Mouse (Mus musculus) cortical plate, adult 2 months (tissue): ENCODE data around the gene Szt2. TPM values are rescaled to one million over a fixed set of nuclear protein-coding genes. Genes with fewer than 3 reads are reported as not detected.

Source experiments
- H3K27ac ChIP-seq: fragments of 200-500 bp; 2 replicates; pipeline ENCODE4 v1.5.1; 2012; ENCODE audit warnings: low read length, control low read depth, inconsistent platforms; ENCODE audit not compliant: insufficient read depth
- H3K4me1 ChIP-seq: fragments of 200-500 bp; 2 replicates; pipeline ENCODE4 v1.6.1; 2011; ENCODE audit warnings: low read length; ENCODE audit not compliant: control insufficient read depth, insufficient read depth
- H3K4me3 ChIP-seq: fragments of 200-500 bp; 2 replicates; pipeline ENCODE4 v1.5.1; 2011; ENCODE audit warnings: mild to moderate bottlenecking, low read length, control low read depth; ENCODE audit not compliant: insufficient read depth
- CTCF ChIP-seq: fragments of 200-500 bp; IDR thresholded peaks from 2 replicates; pipeline ENCODE4 v1.5.1; 2011; ENCODE audit warnings: mild to moderate bottlenecking, control low read depth, low read length; ENCODE audit not compliant: insufficient read depth; ENCODE audit errors: extremely low read depth
- POLR2A ChIP-seq: fragments of 200-500 bp; IDR thresholded peaks from 2 replicates; pipeline ENCODE4 v1.6.1; 2011; ENCODE audit warnings: mild to moderate bottlenecking, low read length, control low read depth; ENCODE audit not compliant: insufficient read depth; ENCODE audit errors: extremely low read depth
- polyA plus RNA-seq: library from polyadenylated mRNA; depleted of rRNA; stranded (reverse); fragments of >200 nt; gene quantifications from 2 replicates; pipeline ENCODE4 v1.2.3, GENCODE M21; 2012; rRNA removed

Gene Szt2
- 33.4 and 38.6 TPM in 2 replicates for polyA plus RNA-seq

GRCm38 (mm10) chr4:118409142-118409900, at the start of gene Szt2, which contains the start of gene Med8:
Gene Szt2 (minus strand): TSS chr4:118409273.
Gene Med8 (plus strand): TSS chr4:118409337.
- no peak for TF ChIP-seq CTCF
- peak; percentile 58; the same call in 1 of the 2 replicates for TF ChIP-seq POLR2A
- Histone ChIP-seq H3K27ac (no peak within 1 kb of the TSS), H3K4me3 (peak within 1 kb of the TSS; percentile 89)

GRCm38 (mm10) chr4:118457345-118457975, 48.4 kb upstream of the Szt2 start, which contains the start of gene Mpl:
Gene Mpl (minus strand): TSS chr4:118457513.
- Histone ChIP-seq H3K4me3 (no peak within 1 kb of the TSS), H3K4me1 (no peaks in the 10 kb centered on the region), H3K27ac (no peak within 1 kb of the TSS)
- TF ChIP-seq CTCF: no peak
- TF ChIP-seq POLR2A: no peak

More at GRCm38 (mm10) chr4:118409142-118409900, at the start of gene Szt2, which contains the start of gene Med8:
- peaks cover 4% of the 10 kb centered on the region; the same call in 1 of the 2 replicates for H3K4me1 ChIP-seq

- Histone ChIP-seq H3K27ac (peak overlapping the region; percentile 18; the same call in 1 of the 2 replicates), H3K4me3 (peak overlapping the region; percentile 5; the same call in 1 of the 2 replicates), H3K4me1 (peaks cover 2% of the 10 kb centered on the region; the same call in 1 of the 2 replicates)
- TF ChIP-seq POLR2A: no peak
- peak; percentile 0; the same call in 1 of the 2 replicates for TF ChIP-seq CTCF
Observed at GRCm38 (mm10) chr4:118446415-118447153, 37.5 kb upstream of the Szt2 start.

- peaks cover 2% of the 10 kb centered on the region; the same call in 1 of the 2 replicates for H3K4me1 ChIP-seq
- TF ChIP-seq CTCF (0 out of 2 replicates have a peak, but pooled peaks have one; percentile 3), POLR2A (no peak)
- peak overlapping the region; percentile 18; the same call in 1 of the 2 replicates for H3K27ac ChIP-seq
- H3K4me3 ChIP-seq: peak overlapping the region; percentile 5; the same call in 1 of the 2 replicates
Observed at GRCm38 (mm10) chr4:118445781-118446414, 36.8 kb upstream of the Szt2 start.

- Histone ChIP-seq H3K4me3 (no peak overlapping the region), H3K27ac (no peak overlapping the region), H3K4me1 (peaks cover 2% of the 10 kb centered on the region; the same call in 1 of the 2 replicates)
- TF ChIP-seq CTCF (no peak), POLR2A (no peak)
Observed at GRCm38 (mm10) chr4:118445088-118445487, 36.0 kb upstream of the Szt2 start.

GRCm38 (mm10) chr4:118437829-118438253, 28.8 kb upstream of the Szt2 start:
- Histone ChIP-seq H3K27ac (no peak overlapping the region), H3K4me3 (peak overlapping the region; percentile 11)

GRCm38 (mm10) chr4:118436820-118437603, 27.9 kb upstream of the Szt2 start, which contains the start of gene Cdc20:
Gene Cdc20 (minus strand): TSS chr4:118437352.
- no peak within 1 kb of the TSS for H3K27ac ChIP-seq
- H3K4me1 ChIP-seq: no peaks in the 10 kb centered on the region; the same call in 1 of the 2 replicates
- TF ChIP-seq POLR2A (peak; percentile 82), CTCF (no peak)
- H3K4me3 ChIP-seq: peak within 1 kb of the TSS; percentile 11

More at GRCm38 (mm10) chr4:118437829-118438253, 28.8 kb upstream of the Szt2 start:
- H3K4me1 ChIP-seq: no peaks in the 10 kb centered on the region; the same call in 1 of the 2 replicates
- TF ChIP-seq CTCF (no peak), POLR2A (no peak)

- TF ChIP-seq CTCF (no peak), POLR2A (no peak)
- Histone ChIP-seq H3K27ac (no peak overlapping the region), H3K4me3 (no peak overlapping the region), H3K4me1 (peaks cover 2% of the 10 kb centered on the region; the same call in 1 of the 2 replicates)
Observed at GRCm38 (mm10) chr4:118432332-118432731, 23.3 kb upstream of the Szt2 start.
